Mouse (Mus musculus): ENCODE measurements at regions not wholly inside any gene's neighbourhood (a gene's known extent, or its start where the extent isn't known, plus 50 kb on each side); places are given as distances from the start of the nearest gene placed in this dataset.
A peak's percentile ranks its signal among the peaks of the same experiment; 100 is the strongest.

GRCm38 (mm10) chr11:10689917-10690316, 424.1 kb upstream of the Vwc2 start:
- ATAC-seq (replicated peaks; ENCODE audit: low FRiP score, poor library complexity, severe bottlenecking): no peak

- ATAC-seq (replicated peaks; ENCODE audit: low FRiP score, poor library complexity, severe bottlenecking): no peak
Measured at GRCm38 (mm10) chr11:10724991-10725390, 389.0 kb upstream of the Vwc2 start.

GRCm38 (mm10) chr11:10728818-10729549, 385.0 kb upstream of the Vwc2 start:
- ATAC-seq (replicated peaks; ENCODE audit: low FRiP score, poor library complexity, severe bottlenecking): peak; percentile 86

All from erythroblast, adult 5-6 weeks (primary cell).